Mouse (Mus musculus) layer of hippocampus, adult 2 months (tissue): ENCODE data around the gene Slc2a9. TPM values are rescaled to one million over a fixed set of nuclear protein-coding genes. Genes with fewer than 3 reads are reported as not detected.

Experiments used
- DNase-seq, 2 experiments: peaks; one replicate each; pipeline ENCODE4 v3.0.0; 2022; ENCODE audit warnings: low spot score in 2 of 2
- H3K27ac ChIP-seq: fragments of 200-600 bp; 2 replicates; pipeline ENCODE4 v1.8.1; 2022
- H3K4me3 ChIP-seq: fragments of 200-600 bp; 2 replicates; pipeline ENCODE4 v1.8.1; 2022; ENCODE audit warnings: mild to moderate bottlenecking
- CTCF ChIP-seq: fragments of 200-600 bp; conservative IDR thresholded peaks from 2 replicates; pipeline ENCODE4 v1.8.1; 2022; ENCODE audit warnings: antibody characterized with exemption, mild to moderate bottlenecking, moderate library complexity
- total RNA-seq, 2 experiments: library from RNA; stranded (reverse); gene quantifications; 2 replicates each; pipeline ENCODE4 v1.2.3; 2021

Gene Slc2a9
- total RNA-seq, 2 experiments from 2014 or later = 3.2 to 4.2 TPM

DNA sequence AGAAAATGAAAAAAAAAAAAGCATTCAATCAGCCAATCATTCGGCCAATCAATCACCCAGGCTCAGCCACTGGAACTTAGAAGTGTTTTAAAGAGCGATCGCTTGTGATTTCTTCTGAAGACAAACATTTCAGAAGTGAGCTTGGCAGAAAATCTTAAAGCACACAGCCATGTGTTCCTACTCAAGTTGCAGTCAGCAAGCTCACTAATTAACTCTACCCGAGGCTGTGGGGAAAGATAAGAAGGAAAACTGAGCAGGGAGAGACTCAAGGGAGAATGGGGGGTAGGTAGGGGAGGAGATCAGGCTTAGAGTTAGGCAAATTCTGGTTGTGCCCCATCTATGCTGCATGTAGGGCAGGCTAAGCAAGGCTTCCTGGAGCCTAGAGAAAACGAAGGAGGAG lies 130.6 kb downstream of the Slc2a9 start:
- Histone ChIP-seq H3K27ac (peak overlapping the region; percentile 48; the same call in 1 of the 2 replicates), H3K4me3 (no peak overlapping the region)
- TF ChIP-seq CTCF = no peak
- peak in 1 of 2 experiments; percentile 52 for DNase-seq

- DNase-seq = no peak
- Histone ChIP-seq H3K27ac (no peak overlapping the region), H3K4me3 (no peak overlapping the region)
- no peak for TF ChIP-seq CTCF
These were observed 131.6 kb downstream of the Slc2a9 start for GRCm38 (mm10) chr5:38371308-38371707.

DNA sequence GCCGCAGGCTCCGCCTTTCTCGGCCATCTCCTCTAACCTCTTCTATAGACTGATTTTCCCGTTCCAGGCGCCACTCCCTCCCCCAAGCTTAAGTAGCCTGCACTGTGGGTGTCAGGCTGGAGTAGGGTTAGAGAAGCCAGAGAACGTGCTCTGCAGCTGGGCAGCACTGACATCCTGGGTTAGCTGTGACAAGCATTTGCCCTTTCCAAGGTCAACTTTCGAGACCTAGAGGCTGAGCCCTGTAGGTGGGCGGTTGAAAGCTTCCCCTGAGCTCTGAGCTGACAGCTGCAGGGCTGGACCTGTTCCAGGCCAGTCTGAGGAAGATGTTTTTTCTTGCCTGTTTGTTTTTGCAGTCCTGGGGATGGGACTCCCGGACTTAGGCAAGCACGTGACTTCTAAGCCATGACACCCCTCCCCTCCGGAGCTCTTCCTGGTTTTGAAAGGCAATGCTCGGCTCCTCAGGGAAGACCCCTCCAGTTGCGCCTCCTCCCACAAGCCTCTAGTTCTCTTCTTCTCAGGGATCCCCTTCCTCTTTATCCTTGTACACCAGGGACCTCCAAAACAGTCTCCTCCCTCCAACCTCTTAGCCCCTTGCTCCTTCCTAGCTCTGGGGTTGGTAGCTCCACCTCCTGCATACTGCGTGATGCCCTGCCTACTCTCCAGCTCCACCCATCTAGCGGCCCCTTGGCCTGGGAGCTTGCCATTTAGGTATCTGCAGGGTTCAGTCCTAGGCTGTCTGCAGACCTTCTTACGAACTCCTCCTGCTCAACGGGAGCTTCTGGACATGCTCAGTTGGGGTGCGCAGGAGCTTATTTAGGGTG lies 136.1 kb downstream of the Slc2a9 start:
- peak in 1 of 2 experiments; percentile 30 for DNase-seq
- Histone ChIP-seq H3K4me3 (peak overlapping the region; percentile 38), H3K27ac (peak overlapping the region; percentile 81)
- no peak for TF ChIP-seq CTCF

DNA sequence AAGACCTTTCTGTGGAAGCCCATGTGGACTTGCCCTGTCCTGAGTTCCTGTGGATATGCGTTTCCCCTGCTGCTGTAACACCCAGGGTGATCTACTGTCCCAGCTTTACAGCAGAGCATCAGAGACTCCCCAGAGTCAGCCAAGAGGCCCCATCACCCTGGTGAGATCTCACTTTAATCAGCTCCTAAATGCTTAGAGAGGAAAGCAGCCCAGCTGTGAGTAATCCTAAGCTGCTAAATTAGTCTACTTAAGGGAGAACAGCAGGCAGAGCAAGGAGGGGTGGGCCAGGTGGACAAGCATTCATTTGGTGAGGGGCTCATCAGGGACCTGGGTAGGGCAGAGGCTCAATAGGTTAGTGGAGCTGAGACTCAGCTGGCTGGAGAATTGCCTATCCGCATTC lies 137.4 kb downstream of the Slc2a9 start:
- Histone ChIP-seq H3K4me3 (no peak overlapping the region), H3K27ac (peak overlapping the region; percentile 81)
- no peak for TF ChIP-seq CTCF
- DNase-seq = no peak

DNA sequence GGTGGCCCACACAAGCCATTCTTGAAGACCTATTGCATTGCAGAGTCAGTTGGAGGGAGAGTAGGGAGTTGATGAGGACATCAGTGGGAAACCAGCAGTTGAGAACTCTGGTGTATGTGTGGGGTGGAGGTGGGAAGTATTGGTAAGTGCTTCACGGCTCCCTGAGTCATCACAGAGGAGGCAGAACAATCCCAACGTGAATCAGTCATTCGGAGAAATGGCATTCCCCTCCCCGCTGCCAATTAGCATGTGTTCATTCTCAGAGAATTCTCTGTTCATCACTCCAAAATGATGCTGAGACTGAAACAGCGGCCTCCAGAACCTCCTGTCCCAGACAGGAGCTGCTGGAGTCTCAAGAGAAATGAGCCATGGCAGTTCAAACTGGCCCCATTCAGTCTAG lies 138.5 kb downstream of the Slc2a9 start:
- H3K4me3 ChIP-seq = no peak overlapping the region
- peak; percentile 57 to 85 for DNase-seq
- peak overlapping the region; percentile 81 for H3K27ac ChIP-seq
- TF ChIP-seq CTCF = no peak

DNA sequence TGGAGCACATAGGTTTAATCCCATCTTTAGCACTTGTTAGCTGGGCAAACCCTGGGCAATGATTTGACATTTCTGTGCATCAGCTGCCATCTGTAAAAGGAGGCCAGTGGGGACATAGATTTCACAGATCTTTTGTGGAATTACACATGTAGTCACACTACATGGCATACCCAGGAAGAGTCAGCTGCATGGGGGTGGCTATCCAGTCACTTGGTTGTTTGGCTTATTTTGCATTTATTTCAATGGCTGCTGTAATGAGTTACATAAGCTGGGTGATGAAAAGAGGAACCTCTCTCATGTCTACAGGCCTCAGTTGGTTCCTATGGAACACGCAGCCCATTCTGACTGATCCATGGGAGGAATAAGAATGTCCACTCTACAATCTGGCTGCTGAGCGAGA lies 143.2 kb downstream of the Slc2a9 start:
- peak; percentile 41 to 60 for DNase-seq

DNA sequence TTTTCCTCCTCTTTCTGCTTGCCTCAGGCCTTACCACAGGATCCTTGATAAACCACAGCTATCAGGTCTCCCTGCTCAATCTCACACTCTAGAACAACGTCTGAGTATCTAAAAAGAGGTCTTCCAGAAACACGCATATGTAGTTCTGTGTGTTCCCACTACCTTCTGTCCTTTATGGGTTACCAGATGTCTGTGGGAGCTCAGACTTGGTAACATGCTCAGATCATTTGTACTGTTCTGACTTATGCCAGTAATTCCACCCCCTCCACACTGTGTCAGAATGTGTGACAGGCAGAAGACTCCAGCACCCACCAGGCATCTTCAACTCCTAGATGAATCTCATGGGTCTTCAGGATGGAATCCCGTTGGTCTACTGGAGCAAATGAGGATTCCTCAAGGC lies 146.0 kb downstream of the Slc2a9 start:
- TF ChIP-seq CTCF = no peak
- Histone ChIP-seq H3K27ac (peak overlapping the region; percentile 94), H3K4me3 (no peak overlapping the region)
- peak; percentile 66 to 73 for DNase-seq

More for the DNA sequence above, 143.2 kb downstream of the Slc2a9 start:
- no peak for TF ChIP-seq CTCF
- Histone ChIP-seq H3K4me3 (no peak overlapping the region), H3K27ac (peak overlapping the region; percentile 95)

DNA sequence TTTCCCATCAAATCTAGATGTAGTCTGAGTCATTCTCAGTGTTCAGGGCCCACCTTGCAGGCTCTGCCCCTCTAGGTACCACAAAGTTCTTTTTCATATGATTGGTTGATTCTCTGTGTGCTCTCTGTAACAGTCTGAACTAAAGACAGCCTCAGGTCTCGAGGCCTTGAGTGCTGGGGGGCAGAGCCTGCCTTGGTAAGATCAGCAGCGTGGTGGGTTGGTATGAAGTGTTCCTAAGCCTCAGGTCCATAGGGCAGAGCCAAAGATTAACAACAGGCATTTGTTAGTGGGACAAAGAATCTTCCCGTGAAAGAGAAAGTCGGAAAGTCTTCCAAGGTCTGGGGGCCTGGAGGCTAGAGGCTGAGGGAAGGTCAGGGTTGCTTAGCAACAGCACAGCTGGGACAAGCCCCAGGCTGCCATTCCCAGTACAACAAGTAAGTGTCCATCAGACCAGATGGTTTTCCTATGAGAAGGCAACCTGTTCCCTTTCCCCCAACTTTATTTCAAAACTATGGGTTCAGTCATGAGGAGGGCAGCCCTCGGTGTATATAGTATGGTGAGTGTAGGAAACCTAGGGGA lies 152.5 kb downstream of the Slc2a9 start:
- no peak overlapping the region for H3K27ac ChIP-seq
- H3K4me3 ChIP-seq = no peak overlapping the region
- no peak for DNase-seq
- TF ChIP-seq CTCF = no peak

- Histone ChIP-seq H3K4me3 (no peak overlapping the region), H3K27ac (no peak overlapping the region)
- DNase-seq = no peak
- no peak for TF ChIP-seq CTCF
These were observed 156.1 kb downstream of the Slc2a9 start for GRCm38 (mm10) chr5:38346646-38347432.

- no peak for DNase-seq
- no peak for TF ChIP-seq CTCF
- Histone ChIP-seq H3K27ac (no peak overlapping the region), H3K4me3 (no peak overlapping the region)
These were observed 159.8 kb downstream of the Slc2a9 start for GRCm38 (mm10) chr5:38343101-38343500.

DNA sequence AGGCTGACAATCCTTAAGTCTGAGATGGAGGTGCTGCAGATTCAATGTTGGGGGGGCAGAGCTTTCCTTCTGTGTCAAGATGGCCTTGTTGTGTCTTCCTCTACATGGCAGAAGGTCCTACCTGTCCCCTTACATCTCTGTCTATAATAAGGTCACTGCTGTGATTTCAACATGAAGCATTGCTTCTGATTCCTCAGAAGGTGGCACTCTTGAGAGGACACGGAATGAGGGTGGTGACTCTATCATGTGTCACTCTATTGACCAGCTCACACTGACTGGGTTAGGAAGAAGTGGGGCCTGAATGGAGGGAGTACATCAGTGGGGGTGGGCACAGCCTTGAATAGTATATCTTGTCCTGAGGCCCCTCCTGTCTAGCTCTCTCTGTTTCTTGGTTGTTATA lies 168.4 kb downstream of the Slc2a9 start:
- Histone ChIP-seq H3K4me3 (no peak overlapping the region), H3K27ac (0 out of 2 replicates have a peak overlapping the region, but pooled peaks have one; percentile 10)
- TF ChIP-seq CTCF = peak; percentile 57
- no peak for DNase-seq

- TF ChIP-seq CTCF = no peak
- no peak for DNase-seq
These were observed 169.6 kb downstream of the Slc2a9 start for GRCm38 (mm10) chr5:38333381-38333780.

More at GRCm38 (mm10) chr5:38333381-38333780, 169.6 kb downstream of the Slc2a9 start:
- Histone ChIP-seq H3K27ac (no peak overlapping the region), H3K4me3 (no peak overlapping the region)
